Mouse (Mus musculus) stomach, embryonic 16.5 days (tissue): Measurements from ENCODE around the gene Pde10a. TPM values are rescaled to one million over a fixed set of nuclear protein-coding genes. Genes with fewer than 3 reads are reported as not detected.

ENCODE experiments used
- ATAC-seq: fragments of 200-750 bp; cut with Nextera tagmentation; 2 replicates; pipeline ENCODE4 v1.8.0; 2017; ENCODE audit warnings: moderate number of reproducible peaks, moderate TSS enrichment; ENCODE audit not compliant: insufficient read depth, low FRiP score
- H3K27ac ChIP-seq: fragments of 300-500 bp; sonication (generic); 2 replicates; pipeline ENCODE4 v1.5.1; 2014; ENCODE audit warnings: low read length
- H3K27me3 ChIP-seq: fragments of 300-500 bp; sonication (generic); 2 replicates; pipeline ENCODE4 v1.6.1; 2014; ENCODE audit warnings: low read length, control low read depth, mixed read lengths; ENCODE audit not compliant: control insufficient read depth, insufficient read depth
- H3K36me3 ChIP-seq: fragments of 300-500 bp; sonication (generic); 2 replicates; pipeline ENCODE4 v1.6.1; 2014; ENCODE audit warnings: low read length; ENCODE audit not compliant: control insufficient read depth, insufficient read depth
- H3K4me1 ChIP-seq: fragments of 300-500 bp; sonication (generic); 2 replicates; pipeline ENCODE4 v1.6.1; 2014; ENCODE audit warnings: low read length, control low read depth, mixed read lengths; ENCODE audit not compliant: control insufficient read depth, insufficient read depth
- H3K4me2 ChIP-seq: fragments of 300-500 bp; sonication (generic); 2 replicates; pipeline ENCODE4 v1.6.1; 2014; ENCODE audit warnings: low read depth, low read length, mixed read lengths
- H3K4me3 ChIP-seq: fragments of 300-500 bp; sonication (generic); replicated peaks from 2 replicates; pipeline ENCODE4 v1.5.1; 2014; ENCODE audit warnings: mild to moderate bottlenecking, low read length
- H3K9ac ChIP-seq: fragments of 300-500 bp; sonication (generic); 2 replicates; pipeline ENCODE4 v1.6.1; 2014; ENCODE audit warnings: low read length
- H3K9me3 ChIP-seq: fragments of 300-500 bp; sonication (generic); replicated peaks from 2 replicates; pipeline ENCODE4 v1.6.1; 2016; ENCODE audit warnings: low read length, control low read depth; ENCODE audit not compliant: control insufficient read depth
- WGBS: fragments of 180-500 bp; shearing (Covaris S2); extraction: QIAGEN DNeasy Blood & Tissue Kit; methylation state at CpG from one replicate; pipeline ENCODE4 v1.1.7; 2014; 5-methylcytosine and 5-hydroxymethylcytosine counted together
- polyA plus RNA-seq: library from polyadenylated mRNA; unstranded; fragments of >200 nt; fragmentation: Nextera tagmentation; extraction: Ambion mirVana; gene quantifications from 2 replicates; pipeline ENCODE4 v1.2.1, GENCODE M21; 2015

Gene Pde10a
- polyA plus RNA-seq, 1 experiment from 2014 or later = 1.2 TPM

- WGBS = 11% methylated on average over 27 of the region's 27 CpGs
- Histone ChIP-seq H3K36me3 (no peaks in the 10 kb centered on the region), H3K4me2 (peak overlapping the region; percentile 89), H3K4me1 (peaks cover 9% of the 10 kb centered on the region; the same call in 1 of the 2 replicates), H3K9ac (peak overlapping the region; percentile 77; the same call in 1 of the 2 replicates), H3K4me3 (peak overlapping the region; percentile 67), H3K27me3 (peaks cover 40% of the 10 kb centered on the region), H3K27ac (no peak overlapping the region), H3K9me3 (no peaks in the 10 kb centered on the region)
- no peak for ATAC-seq
These were observed 278.0 kb downstream of the Pde10a start for GRCm38 (mm10) chr17:8802889-8803799.

GRCm38 (mm10) chr17:8807345-8807744 lies 282.2 kb downstream of the Pde10a start:
- Histone ChIP-seq H3K4me3 (no peak overlapping the region), H3K27ac (no peak overlapping the region), H3K4me2 (no peak overlapping the region), H3K9me3 (no peaks in the 10 kb centered on the region), H3K9ac (no peak overlapping the region), H3K27me3 (peaks cover 19% of the 10 kb centered on the region), H3K4me1 (peaks cover 7% of the 10 kb centered on the region; the same call in 1 of the 2 replicates), H3K36me3 (no peaks in the 10 kb centered on the region)
- ATAC-seq = no peak
- WGBS = 41% methylated on average over 3 of the region's 3 CpGs

DNA sequence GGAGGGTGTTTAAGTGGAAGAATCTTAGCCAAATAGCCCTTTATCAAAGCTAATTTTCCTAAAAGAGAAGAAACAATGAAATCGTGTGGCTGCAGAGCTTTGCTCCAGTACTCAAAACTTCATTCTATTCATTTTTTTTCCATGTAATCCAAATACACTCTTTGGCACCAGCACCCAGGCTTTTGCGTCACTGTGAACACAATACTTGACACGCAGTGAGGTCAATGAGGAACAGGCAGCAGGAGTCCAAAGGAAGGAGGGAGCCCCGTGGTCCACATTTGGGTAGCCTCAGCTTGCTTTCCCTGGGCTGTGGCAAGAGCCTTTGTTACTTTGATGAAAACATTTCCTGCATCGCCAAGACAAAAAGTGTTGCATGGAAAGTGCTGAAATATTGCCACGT lies 284.6 kb downstream of the Pde10a start:
- H3K4me3 ChIP-seq = no peak overlapping the region
- WGBS = 57% methylated on average over 6 of the region's 6 CpGs
- H3K27ac ChIP-seq = no peak overlapping the region
- ATAC-seq = no peak
- no peaks in the 10 kb centered on the region; the same call in 1 of the 2 replicates for H3K27me3 ChIP-seq
- H3K9ac ChIP-seq = no peak overlapping the region
- H3K9me3 ChIP-seq = no peaks in the 10 kb centered on the region
- H3K4me1 ChIP-seq = no peaks in the 10 kb centered on the region
- no peaks in the 10 kb centered on the region for H3K36me3 ChIP-seq
- no peak overlapping the region for H3K4me2 ChIP-seq

- no peak for ATAC-seq
These were observed 285.0 kb downstream of the Pde10a start for GRCm38 (mm10) chr17:8810201-8810600.

DNA sequence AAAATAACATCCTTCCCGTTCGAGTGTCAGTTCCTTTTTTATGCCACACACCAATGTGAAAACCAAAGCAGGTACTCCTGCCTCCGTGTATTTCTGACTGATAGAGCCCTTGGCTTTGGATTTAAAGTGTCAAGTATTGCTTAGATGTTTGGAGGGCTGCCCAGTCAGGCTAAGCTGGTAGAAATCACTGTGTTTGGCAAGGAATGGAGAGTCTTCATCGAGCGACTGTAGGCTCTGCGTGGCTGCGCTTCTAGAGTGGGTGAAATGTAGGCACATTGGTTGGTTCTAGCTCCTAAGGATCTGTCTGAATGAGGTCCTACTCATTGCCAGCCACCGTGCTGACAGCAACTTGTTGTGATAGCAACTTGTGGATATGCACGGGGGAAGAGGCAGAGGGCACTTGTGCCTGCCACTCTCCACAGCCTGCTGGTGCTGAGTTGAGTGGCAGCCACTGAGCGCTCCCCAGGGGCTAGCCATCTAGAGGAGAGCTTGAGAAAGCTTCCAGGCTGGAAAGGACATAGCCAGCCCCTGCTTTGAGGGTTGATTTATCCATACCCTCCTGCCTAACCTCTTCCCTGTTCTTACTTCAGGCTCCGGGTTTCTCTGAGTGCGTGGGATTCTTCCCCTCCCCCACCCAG lies 287.2 kb downstream of the Pde10a start:
- Histone ChIP-seq H3K27me3 (no peaks in the 10 kb centered on the region), H3K27ac (no peak overlapping the region), H3K4me1 (no peaks in the 10 kb centered on the region), H3K9me3 (no peaks in the 10 kb centered on the region), H3K4me3 (no peak overlapping the region), H3K4me2 (no peak overlapping the region), H3K36me3 (no peaks in the 10 kb centered on the region), H3K9ac (no peak overlapping the region)
- no peak for ATAC-seq
- 45% methylated on average over 12 of the region's 12 CpGs for WGBS

More at GRCm38 (mm10) chr17:8810201-8810600, 285.0 kb downstream of the Pde10a start:
- Histone ChIP-seq H3K4me1 (no peaks in the 10 kb centered on the region), H3K27ac (no peak overlapping the region), H3K9me3 (no peaks in the 10 kb centered on the region), H3K4me2 (no peak overlapping the region), H3K27me3 (no peaks in the 10 kb centered on the region; the same call in 1 of the 2 replicates), H3K4me3 (no peak overlapping the region), H3K9ac (no peak overlapping the region), H3K36me3 (no peaks in the 10 kb centered on the region)
- WGBS = 87% methylated on average over 8 of the region's 8 CpGs

- no peak for ATAC-seq
- Histone ChIP-seq H3K4me3 (no peak overlapping the region), H3K9ac (no peak overlapping the region), H3K27ac (no peak overlapping the region), H3K36me3 (no peaks in the 10 kb centered on the region), H3K9me3 (no peaks in the 10 kb centered on the region), H3K4me2 (no peak overlapping the region), H3K27me3 (no peaks in the 10 kb centered on the region), H3K4me1 (no peaks in the 10 kb centered on the region)
- WGBS = 77% methylated on average over 3 of the region's 3 CpGs
These were observed 288.8 kb downstream of the Pde10a start for GRCm38 (mm10) chr17:8813773-8814491.

DNA sequence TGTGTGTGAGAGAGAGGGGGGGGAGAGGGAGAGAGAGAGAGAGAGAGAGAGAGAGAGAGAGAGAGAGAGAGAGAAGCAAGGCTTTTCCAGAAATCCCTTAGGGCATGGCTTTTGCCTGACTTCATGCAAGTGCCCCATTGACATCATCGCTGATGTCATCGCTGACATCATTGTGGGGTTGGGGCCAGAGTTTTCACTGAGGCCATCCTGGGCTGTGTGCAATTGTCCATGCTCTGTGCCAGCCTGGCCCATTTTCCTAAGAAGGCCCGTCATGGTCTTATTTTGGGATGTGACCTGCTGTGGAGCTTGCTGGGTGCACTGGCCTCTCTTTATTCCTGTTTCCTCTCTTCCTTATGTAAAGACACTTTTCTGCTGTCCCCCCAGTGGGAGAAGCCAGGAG lies 290.2 kb downstream of the Pde10a start:
- WGBS = 80% methylated on average over 3 of the region's 3 CpGs
- Histone ChIP-seq H3K4me2 (no peak overlapping the region), H3K9ac (no peak overlapping the region), H3K36me3 (no peaks in the 10 kb centered on the region), H3K4me3 (no peak overlapping the region), H3K4me1 (no peaks in the 10 kb centered on the region), H3K9me3 (no peaks in the 10 kb centered on the region), H3K27me3 (no peaks in the 10 kb centered on the region), H3K27ac (no peak overlapping the region)
- ATAC-seq = no peak

- Histone ChIP-seq H3K36me3 (no peaks in the 10 kb centered on the region), H3K27ac (no peak overlapping the region), H3K9me3 (no peaks in the 10 kb centered on the region), H3K4me1 (no peaks in the 10 kb centered on the region), H3K27me3 (no peaks in the 10 kb centered on the region), H3K4me2 (no peak overlapping the region), H3K4me3 (no peak overlapping the region), H3K9ac (no peak overlapping the region)
- no peak for ATAC-seq
- 77% methylated on average over 5 of the region's 5 CpGs for WGBS
These were observed 290.7 kb downstream of the Pde10a start for GRCm38 (mm10) chr17:8815864-8816263.

DNA sequence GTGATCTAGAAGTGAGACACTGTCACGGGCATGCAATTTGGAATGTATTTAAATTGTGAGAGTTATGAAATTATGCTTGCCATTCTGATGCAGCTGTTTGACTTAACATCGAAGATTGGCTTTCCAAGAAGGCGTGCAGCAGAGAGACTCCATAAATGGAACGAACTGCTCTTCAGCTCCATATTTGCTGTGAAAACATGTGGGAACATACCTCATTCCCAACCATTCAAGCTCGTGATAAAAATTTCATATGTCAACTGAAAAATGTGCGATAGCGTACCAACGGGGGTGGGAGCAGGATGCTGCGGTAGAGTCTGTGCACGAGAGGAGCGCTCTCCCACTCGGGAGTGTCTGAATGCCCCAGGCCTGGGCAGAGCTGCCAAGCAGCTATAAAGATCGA lies 293.5 kb downstream of the Pde10a start:
- 68% methylated on average over 13 of the region's 13 CpGs for WGBS
- no peak overlapping the region for H3K4me3 ChIP-seq
- no peak overlapping the region for H3K27ac ChIP-seq
- H3K4me1 ChIP-seq = no peaks in the 10 kb centered on the region
- H3K4me2 ChIP-seq = no peak overlapping the region
- no peaks in the 10 kb centered on the region for H3K9me3 ChIP-seq
- no peaks in the 10 kb centered on the region for H3K27me3 ChIP-seq
- no peaks in the 10 kb centered on the region for H3K36me3 ChIP-seq
- no peak for ATAC-seq
- H3K9ac ChIP-seq = no peak overlapping the region
